Mouse (Mus musculus) liver, embryonic 12.5 days (tissue): ENCODE measurements around the gene Nxt1. TPM values are rescaled to one million over a fixed set of nuclear protein-coding genes. Genes with fewer than 3 reads are reported as not detected.

Experiments used
- ATAC-seq: fragments of 200-750 bp; cut with Nextera tagmentation; 2 replicates; pipeline ENCODE4 v1.8.0; 2017; ENCODE audit warnings: moderate number of reproducible peaks, mild to moderate bottlenecking, moderate library complexity
- H3K27ac ChIP-seq: fragments of 300-500 bp; sonication (generic); 2 replicates; pipeline ENCODE4 v1.5.1; 2016; ENCODE audit warnings: mild to moderate bottlenecking
- H3K27me3 ChIP-seq: fragments of 300-500 bp; sonication (generic); replicated peaks from 2 replicates; pipeline ENCODE4 v1.6.1; 2016; ENCODE audit warnings: mild to moderate bottlenecking, moderate library complexity
- H3K36me3 ChIP-seq: fragments of 300-500 bp; sonication (generic); 2 replicates; pipeline ENCODE4 v1.6.1; 2016; ENCODE audit warnings: mild to moderate bottlenecking, moderate library complexity
- H3K4me1 ChIP-seq: fragments of 300-500 bp; sonication (generic); 2 replicates; pipeline ENCODE4 v1.6.1; 2016
- H3K4me2 ChIP-seq: fragments of 300-500 bp; sonication (generic); 2 replicates; pipeline ENCODE4 v1.6.1; 2016; ENCODE audit warnings: mild to moderate bottlenecking, moderate library complexity
- H3K4me3 ChIP-seq: fragments of 300-500 bp; sonication (generic); 2 replicates; pipeline ENCODE4 v1.5.1; 2016; ENCODE audit warnings: mild to moderate bottlenecking, moderate library complexity
- H3K9ac ChIP-seq: fragments of 300-500 bp; sonication (generic); 2 replicates; pipeline ENCODE4 v1.6.1; 2016; ENCODE audit warnings: mild to moderate bottlenecking, moderate library complexity
- H3K9me3 ChIP-seq: fragments of 300-500 bp; sonication (generic); replicated peaks from 2 replicates; pipeline ENCODE4 v1.6.1; 2016; ENCODE audit warnings: mild to moderate bottlenecking, moderate library complexity
- WGBS: fragments of 180-500 bp; shearing (Covaris S2); methylation state at CpG from one replicate; pipeline ENCODE4 v1.1.7; 2016; ENCODE audit not compliant: insufficient replicate concordance; 5-methylcytosine and 5-hydroxymethylcytosine counted together
- polyA plus RNA-seq: library from polyadenylated mRNA; unstranded; fragments of >200 nt; fragmentation: Nextera tagmentation; extraction: Ambion mirVana; gene quantifications from 2 replicates; pipeline ENCODE4 v1.2.1, GENCODE M21; 2016

The Nxt1 gene
- polyA plus RNA-seq, 1 experiment from 2014 or later: 72.2 TPM

DNA sequence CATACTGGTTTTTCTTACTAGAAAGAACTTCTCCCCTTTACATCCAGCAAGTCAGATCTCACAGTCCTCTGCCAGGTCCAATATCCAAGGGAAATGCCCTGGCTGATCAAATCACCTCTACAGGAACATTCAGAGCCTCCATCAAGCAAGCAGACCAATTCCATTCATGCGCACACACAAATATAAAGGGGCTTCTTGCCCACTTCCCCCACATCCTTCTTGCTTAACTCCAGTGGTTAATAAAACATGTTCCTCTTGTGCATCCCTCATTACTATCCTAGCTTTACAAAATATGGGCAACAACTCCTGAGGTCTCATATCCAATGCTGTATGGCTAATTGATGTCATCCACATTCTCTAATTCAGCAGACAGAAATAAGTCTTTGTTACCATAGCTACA is 8.9 kb upstream of the Nxt1 start:
- no peak overlapping the region for H3K4me3 ChIP-seq
- 75% methylated on average over 1 of the region's 1 CpGs for WGBS
- no peak overlapping the region for H3K27ac ChIP-seq
- H3K4me2 ChIP-seq: no peak overlapping the region
- no peaks in the 10 kb centered on the region for H3K36me3 ChIP-seq
- no peaks in the 10 kb centered on the region for H3K4me1 ChIP-seq
- H3K9ac ChIP-seq: no peak overlapping the region
- 0 out of 2 replicates have a peak, but pooled peaks cover 7% of the 10 kb centered on the region for H3K27me3 ChIP-seq
- H3K9me3 ChIP-seq: no peaks in the 10 kb centered on the region
- ATAC-seq: no peak

DNA sequence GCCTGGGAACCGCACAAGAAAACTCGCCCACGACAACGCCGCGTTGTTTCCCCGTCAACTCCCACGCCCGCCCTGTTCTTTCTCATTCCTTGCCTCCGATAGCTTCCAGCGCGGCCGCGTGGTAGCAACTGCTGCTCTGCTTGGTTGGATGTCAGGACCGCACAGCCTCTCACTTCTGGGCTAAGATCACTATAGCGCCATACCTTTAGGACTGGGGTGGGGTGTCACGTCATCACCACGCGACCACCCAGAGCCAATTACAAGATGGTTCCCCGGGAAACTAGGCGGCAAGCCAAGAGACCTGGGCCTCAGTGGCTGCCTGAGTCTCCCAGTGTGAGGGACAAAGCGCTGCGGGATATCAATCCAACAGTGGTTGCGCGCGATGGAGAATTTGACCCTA is 5.4 kb downstream of the Nxt1 start:
- Histone ChIP-seq H3K4me3 (peak overlapping the region; percentile 35), H3K4me1 (peaks cover 78% of the 10 kb centered on the region), H3K4me2 (peak overlapping the region; percentile 52), H3K36me3 (peaks cover 41% of the 10 kb centered on the region), H3K27ac (peak overlapping the region; percentile 38), H3K27me3 (no peaks in the 10 kb centered on the region), H3K9me3 (no peaks in the 10 kb centered on the region), H3K9ac (peak overlapping the region; percentile 32; the same call in 1 of the 2 replicates)
- no peak for ATAC-seq
- 39% methylated on average over 26 of the region's 26 CpGs for WGBS

DNA sequence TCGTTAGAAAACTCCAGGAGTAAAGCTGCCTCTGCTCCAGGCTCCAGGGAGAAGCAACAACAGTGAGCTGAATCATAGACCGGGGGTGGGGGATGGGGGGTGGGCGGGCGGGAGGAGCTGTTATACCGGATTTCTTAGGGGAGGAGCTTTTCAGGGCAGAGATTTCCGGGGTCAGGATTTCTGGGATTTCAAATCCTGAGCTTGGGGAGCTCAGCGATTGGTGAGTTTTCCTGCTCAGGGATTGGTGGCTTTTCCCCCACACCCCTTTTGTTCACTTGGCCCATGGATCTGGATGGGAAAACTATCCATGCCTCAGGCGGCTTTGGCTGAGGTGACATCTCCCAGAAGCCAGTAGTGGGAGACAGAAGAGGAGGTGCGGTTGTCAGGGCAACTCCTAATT is 6.9 kb downstream of the Nxt1 start:
- ATAC-seq: no peak
- Histone ChIP-seq H3K9me3 (no peaks in the 10 kb centered on the region), H3K4me3 (peak overlapping the region; percentile 87; the same call in 1 of the 2 replicates), H3K4me1 (peaks cover 71% of the 10 kb centered on the region), H3K27me3 (no peaks in the 10 kb centered on the region), H3K4me2 (peak overlapping the region; percentile 91), H3K36me3 (peaks cover 48% of the 10 kb centered on the region), H3K27ac (peak overlapping the region; percentile 86), H3K9ac (peak overlapping the region; percentile 89)
- WGBS: 22% methylated on average over 9 of the region's 9 CpGs

DNA sequence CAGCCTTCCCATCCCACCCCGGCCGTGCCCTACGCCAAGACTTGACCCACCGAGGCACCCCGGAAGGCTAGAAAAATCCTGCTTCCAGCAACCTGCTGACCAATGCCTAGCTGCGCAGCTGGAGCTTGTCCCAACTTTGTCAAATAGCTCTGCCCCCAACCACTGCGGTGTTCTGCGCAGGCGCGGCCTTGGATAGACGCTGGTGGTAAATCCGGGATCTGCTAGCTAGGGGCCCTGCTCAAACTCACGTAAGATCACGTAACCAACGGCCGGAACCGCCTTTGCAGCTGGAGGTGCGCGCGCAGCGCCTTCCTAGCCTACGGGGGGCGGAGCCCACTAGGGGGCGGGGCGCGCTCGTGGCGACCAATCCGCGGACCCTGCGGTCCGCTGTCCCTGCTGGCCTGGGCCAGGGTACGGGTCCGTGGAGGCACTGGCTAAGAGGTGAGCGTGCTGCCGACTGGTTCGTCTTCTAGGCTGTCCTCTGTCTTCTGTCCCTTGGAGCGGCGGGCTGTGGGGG is 8.4 kb downstream of the Nxt1 start, which contains the start of gene Gzf1:
Gene Gzf1, plus strand, starts transcription at position 249 of the 517 bp plus-strand sequence.
- Histone ChIP-seq H3K4me3 (peak within 1 kb of the TSS; percentile 87), H3K4me2 (peak within 1 kb of the TSS; percentile 91), H3K9me3 (no peaks in the 10 kb centered on the region), H3K4me1 (peaks cover 72% of the 10 kb centered on the region), H3K9ac (peak within 1 kb of the TSS; percentile 89), H3K27ac (peak within 1 kb of the TSS; percentile 86), H3K27me3 (no peaks in the 10 kb centered on the region), H3K36me3 (peaks cover 47% of the 10 kb centered on the region)
- ATAC-seq: peak; percentile 95
- WGBS: under 1% methylated on average over 39 of the region's 39 CpGs

DNA sequence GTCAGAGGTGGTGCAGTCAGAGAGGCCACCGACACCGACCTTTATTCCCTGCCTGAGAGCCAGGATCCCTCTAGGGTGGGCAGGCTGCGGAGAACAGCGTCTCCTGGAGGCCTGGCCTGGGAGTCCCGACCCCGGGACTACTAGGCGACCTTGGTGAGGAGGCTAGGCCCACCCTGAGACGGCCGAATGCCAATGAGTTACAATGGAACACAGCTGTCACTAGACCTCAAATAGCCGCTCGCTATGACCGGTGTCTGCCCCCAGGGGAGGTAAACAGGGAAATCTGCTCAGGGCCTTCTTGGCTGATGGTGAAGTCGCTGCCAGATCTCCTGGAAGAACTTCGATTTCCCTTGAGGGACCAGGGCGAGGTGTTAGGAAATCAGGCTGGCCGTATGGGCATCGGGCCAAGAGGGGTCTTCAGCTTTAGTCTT is 9.1 kb downstream of the Nxt1 start:
- peak; percentile 75 for ATAC-seq
- 7% methylated on average over 17 of the region's 17 CpGs for WGBS
- H3K9me3 ChIP-seq: no peaks in the 10 kb centered on the region
- peak overlapping the region; percentile 91 for H3K4me2 ChIP-seq
- peaks cover 66% of the 10 kb centered on the region for H3K4me1 ChIP-seq
- no peaks in the 10 kb centered on the region for H3K27me3 ChIP-seq
- H3K27ac ChIP-seq: peak overlapping the region; percentile 81
- peak overlapping the region; percentile 87 for H3K4me3 ChIP-seq
- peaks cover 47% of the 10 kb centered on the region for H3K36me3 ChIP-seq
- peak overlapping the region; percentile 89 for H3K9ac ChIP-seq

DNA sequence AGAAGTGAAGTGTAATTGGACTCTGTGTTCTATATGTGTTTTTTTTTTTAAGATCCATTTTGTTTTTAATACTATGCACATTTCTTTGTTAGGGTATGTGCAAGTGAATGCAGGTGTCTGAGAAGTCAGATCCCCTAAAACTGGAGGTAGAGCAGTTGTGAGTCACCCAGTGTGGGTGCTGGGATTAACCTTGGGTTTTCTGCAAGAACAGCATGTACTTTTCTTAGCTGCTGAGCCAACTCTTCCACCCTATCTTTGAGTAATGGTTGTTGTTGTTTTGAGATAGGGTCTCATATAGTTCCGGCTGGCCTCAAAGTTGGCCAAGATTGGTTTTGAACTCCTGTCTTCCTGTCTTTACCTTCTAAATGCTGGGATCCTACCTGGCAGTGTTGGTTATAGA is 10.6 kb downstream of the Nxt1 start:
- Histone ChIP-seq H3K4me2 (no peak overlapping the region), H3K9me3 (no peaks in the 10 kb centered on the region), H3K9ac (no peak overlapping the region), H3K36me3 (peaks cover 45% of the 10 kb centered on the region), H3K27me3 (no peaks in the 10 kb centered on the region), H3K27ac (no peak overlapping the region), H3K4me1 (peaks cover 50% of the 10 kb centered on the region), H3K4me3 (no peak overlapping the region)
- WGBS: 53% methylated on average over 1 of the region's 1 CpGs
- ATAC-seq: no peak

DNA sequence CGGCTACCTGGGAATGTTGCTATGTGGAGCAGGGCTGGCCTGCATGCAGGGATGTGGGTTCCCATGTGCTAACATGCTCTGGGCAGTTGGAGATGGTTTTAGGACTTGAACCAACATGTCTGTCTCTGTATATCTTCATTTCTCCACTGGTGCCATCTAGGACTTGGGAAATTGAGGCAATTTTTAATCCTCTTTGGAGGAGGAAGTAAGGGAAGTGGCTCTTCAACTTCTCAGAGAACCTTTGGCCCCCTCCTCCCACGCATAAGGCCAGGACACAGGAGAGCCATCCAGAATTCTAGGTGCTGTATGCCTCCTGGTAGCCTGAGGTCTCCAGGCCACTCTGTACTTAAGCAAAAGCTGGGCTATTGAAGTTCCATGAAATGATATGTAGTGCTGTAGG is 12.6 kb downstream of the Nxt1 start:
- H3K36me3 ChIP-seq: peaks cover 59% of the 10 kb centered on the region
- no peak for ATAC-seq
- no peak overlapping the region for H3K9ac ChIP-seq
- H3K4me1 ChIP-seq: peaks cover 32% of the 10 kb centered on the region
- H3K27ac ChIP-seq: no peak overlapping the region
- H3K4me3 ChIP-seq: no peak overlapping the region
- no peak overlapping the region for H3K4me2 ChIP-seq
- H3K27me3 ChIP-seq: no peaks in the 10 kb centered on the region
- WGBS: 82% methylated on average over 2 of the region's 2 CpGs
- H3K9me3 ChIP-seq: no peaks in the 10 kb centered on the region

DNA sequence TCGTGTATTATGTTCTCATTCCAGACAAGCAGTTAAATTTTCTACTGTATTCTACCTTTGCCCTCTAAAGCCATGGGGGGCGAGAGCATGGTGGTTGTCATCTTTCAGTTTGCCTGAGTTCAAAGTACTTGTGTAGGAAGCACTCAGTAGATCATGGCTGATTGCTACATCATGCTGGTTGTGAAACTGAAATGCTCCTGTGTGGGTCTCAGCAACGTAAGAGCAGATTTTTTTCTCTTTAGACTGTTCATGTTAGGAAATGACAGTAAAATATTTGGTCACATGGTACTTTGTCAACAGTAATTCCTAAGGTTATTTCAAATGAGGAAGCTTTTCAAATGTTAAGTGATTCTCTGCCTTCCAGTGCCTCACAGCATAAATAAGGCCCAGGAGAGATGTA is 13.3 kb downstream of the Nxt1 start:
- no peak for ATAC-seq
- H3K4me2 ChIP-seq: no peak overlapping the region
- H3K9me3 ChIP-seq: no peaks in the 10 kb centered on the region
- H3K4me1 ChIP-seq: peaks cover 26% of the 10 kb centered on the region
- WGBS: 73% methylated on average over 3 of the region's 3 CpGs
- H3K27ac ChIP-seq: 0 out of 2 replicates have a peak overlapping the region, but pooled peaks have one; percentile 12
- H3K27me3 ChIP-seq: no peaks in the 10 kb centered on the region
- H3K9ac ChIP-seq: no peak overlapping the region
- no peak overlapping the region for H3K4me3 ChIP-seq
- peaks cover 67% of the 10 kb centered on the region for H3K36me3 ChIP-seq

DNA sequence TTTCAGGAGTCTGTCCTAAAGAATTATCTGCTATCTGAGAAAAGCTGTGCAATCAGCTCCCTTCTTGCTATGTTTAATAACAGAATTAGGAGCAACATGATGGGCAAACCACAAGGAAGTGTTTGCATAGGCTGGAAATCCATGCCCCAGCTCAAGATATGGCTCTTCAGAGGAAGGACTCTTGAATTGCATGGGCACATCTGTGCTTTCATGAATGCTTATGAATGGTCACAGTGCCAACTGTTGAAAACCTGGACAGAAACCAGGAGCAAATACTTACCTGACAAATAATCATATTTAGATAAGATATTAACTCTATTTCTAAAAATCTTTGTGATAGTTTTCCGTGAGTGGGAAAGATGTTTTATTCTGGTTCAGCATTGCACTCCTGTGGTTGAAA is 14.5 kb downstream of the Nxt1 start:
- peaks cover 20% of the 10 kb centered on the region for H3K4me1 ChIP-seq
- no peak overlapping the region for H3K4me3 ChIP-seq
- no peak for ATAC-seq
- no peaks in the 10 kb centered on the region for H3K27me3 ChIP-seq
- H3K27ac ChIP-seq: no peak overlapping the region
- 87% methylated on average over 1 of the region's 1 CpGs for WGBS
- no peak overlapping the region for H3K4me2 ChIP-seq
- peaks cover 78% of the 10 kb centered on the region for H3K36me3 ChIP-seq
- no peak overlapping the region for H3K9ac ChIP-seq
- no peaks in the 10 kb centered on the region for H3K9me3 ChIP-seq

DNA sequence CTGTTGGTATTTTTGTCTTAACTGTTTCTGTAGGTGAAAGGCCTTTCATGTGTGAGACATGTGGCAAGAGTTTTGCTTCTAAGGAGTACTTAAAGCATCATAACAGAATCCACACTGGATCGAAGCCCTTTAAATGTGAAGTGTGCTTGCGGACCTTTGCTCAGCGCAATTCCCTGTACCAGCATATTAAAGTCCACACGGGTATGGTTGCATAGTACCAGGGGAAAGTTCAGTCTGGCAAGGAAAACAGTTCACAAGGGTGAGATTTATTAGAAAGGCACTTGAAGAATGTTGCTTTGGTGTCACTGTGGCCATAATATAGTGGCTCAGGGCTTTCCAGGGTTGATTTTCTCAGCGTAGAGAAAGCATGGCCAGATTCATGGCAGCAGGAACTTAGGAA is 15.6 kb downstream of the Nxt1 start:
- Histone ChIP-seq H3K4me3 (no peak overlapping the region), H3K27me3 (no peaks in the 10 kb centered on the region), H3K4me2 (no peak overlapping the region), H3K36me3 (peaks cover 86% of the 10 kb centered on the region), H3K4me1 (peaks cover 10% of the 10 kb centered on the region; the same call in 1 of the 2 replicates), H3K27ac (no peak overlapping the region), H3K9me3 (no peaks in the 10 kb centered on the region), H3K9ac (no peak overlapping the region)
- WGBS: 86% methylated on average over 5 of the region's 5 CpGs
- ATAC-seq: no peak

DNA sequence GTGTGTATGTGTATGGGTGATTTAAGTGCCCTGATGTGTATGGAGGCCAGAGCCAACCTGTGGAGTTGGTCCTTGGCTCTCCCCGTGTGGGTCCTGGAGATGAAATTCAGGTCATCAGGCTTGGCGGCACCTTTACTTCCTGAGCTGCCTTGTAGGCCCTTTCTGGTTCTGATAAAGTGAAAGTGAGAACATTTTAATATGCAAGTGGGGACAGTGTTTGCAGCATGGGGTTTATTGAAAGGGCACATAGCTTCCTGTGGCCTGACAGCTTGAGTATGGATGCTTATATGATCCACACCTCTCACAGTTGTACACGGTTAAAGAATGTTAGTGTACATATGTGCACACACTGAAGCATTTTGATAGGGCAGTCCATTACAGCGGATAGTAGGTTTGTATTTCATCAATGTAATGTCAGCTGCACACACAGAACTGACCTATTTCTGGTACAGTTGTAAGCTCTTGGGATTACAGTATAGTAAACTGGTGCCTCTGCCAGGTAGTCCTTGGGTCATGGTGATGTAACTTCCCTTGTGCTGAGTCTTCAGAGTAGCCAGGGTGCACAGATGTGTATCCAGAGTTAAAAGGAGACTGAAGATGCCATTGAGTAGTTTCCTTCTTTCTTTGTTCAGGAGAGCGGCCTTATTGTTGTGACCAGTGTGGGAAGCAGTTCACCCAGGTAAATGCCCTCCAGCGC is 17.2 kb downstream of the Nxt1 start:
- ATAC-seq: no peak
- 77% methylated on average over 6 of the region's 6 CpGs for WGBS
- no peaks in the 10 kb centered on the region for H3K27me3 ChIP-seq
- no peak overlapping the region for H3K9ac ChIP-seq
- peaks cover 6% of the 10 kb centered on the region; the same call in 1 of the 2 replicates for H3K4me1 ChIP-seq
- no peak overlapping the region for H3K27ac ChIP-seq
- no peak overlapping the region for H3K4me2 ChIP-seq
- H3K4me3 ChIP-seq: no peak overlapping the region
- no peaks in the 10 kb centered on the region for H3K9me3 ChIP-seq
- H3K36me3 ChIP-seq: peaks cover 86% of the 10 kb centered on the region

DNA sequence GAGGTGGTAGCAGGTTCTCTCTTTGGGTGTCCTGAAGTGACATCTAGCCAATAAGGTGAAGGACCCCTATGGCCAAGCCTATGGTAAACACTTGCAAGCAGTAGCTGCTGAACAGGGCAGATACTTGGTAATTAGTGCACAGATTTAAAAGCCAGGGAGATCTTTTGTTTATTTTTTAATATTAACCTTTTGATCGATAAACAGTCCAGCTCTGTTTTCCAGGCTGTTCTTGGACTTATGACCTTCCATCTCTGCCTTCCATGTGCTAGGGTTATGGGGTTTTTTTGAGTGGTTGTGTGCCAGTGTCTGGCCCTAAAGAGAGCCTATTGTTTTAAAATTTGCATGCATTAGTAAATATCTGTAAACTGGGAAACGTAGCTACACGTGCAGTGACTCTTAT is 17.9 kb downstream of the Nxt1 start:
- no peaks in the 10 kb centered on the region for H3K9me3 ChIP-seq

More for the DNA sequence above, 17.9 kb downstream of the Nxt1 start:
- Histone ChIP-seq H3K4me1 (no peaks in the 10 kb centered on the region), H3K4me3 (no peak overlapping the region), H3K27me3 (no peaks in the 10 kb centered on the region), H3K27ac (no peak overlapping the region), H3K9ac (no peak overlapping the region), H3K36me3 (peaks cover 86% of the 10 kb centered on the region), H3K4me2 (no peak overlapping the region)
- 81% methylated on average over 3 of the region's 3 CpGs for whole genome bisulfite sequencing
- ATAC-seq: no peak; the same call in 1 of the 2 replicates
